Mouse (Mus musculus) CD4-positive, CD25-positive, alpha-beta regulatory T cell, adult 4 months (primary cell): Measurements from ENCODE around the gene Npepps. TPM values are rescaled to one million over a fixed set of nuclear protein-coding genes. Genes with fewer than 3 reads are reported as not detected.
"Not testable (repeated sequence)": the region's sequence is repeated elsewhere in the genome, so short reads cannot be mapped to it uniquely, and the experiment has no call there.

Experiments
- ATAC-seq: one replicate; pipeline ENCODE4 v1.8.0; 2017
- polyA plus RNA-seq, 2 experiments: library from polyadenylated mRNA; unstranded; fragments of 100-300 nt; shearing (Covaris generic); gene quantifications; one replicate each; pipeline ENCODE4 v1.2.1; 2017

Npepps gene
- polyA plus RNA-seq, 2 experiments from 2014 or later = 34.4 to 41.1 TPM

DNA sequence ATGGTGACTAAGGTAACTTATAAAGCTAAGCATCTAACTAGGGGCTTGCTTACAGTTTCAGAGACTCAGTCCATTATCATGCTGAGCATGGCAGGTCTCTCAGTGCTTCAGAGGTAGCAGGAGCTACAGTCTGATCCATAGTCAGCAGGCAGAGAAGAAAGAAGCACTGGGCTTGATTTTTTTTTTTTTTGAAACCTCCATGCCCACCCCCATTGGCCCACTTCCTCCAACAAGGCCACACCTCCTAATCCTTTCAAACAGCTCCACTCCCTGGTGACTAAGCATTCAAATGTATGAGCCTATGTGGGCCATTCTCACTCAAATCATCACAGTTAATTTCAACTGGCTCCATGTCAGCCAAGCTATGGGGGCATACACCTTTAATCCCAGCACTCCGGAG lies 12.3 kb upstream of the Npepps start:
- ATAC-seq = no peak

- ATAC-seq = no peak
Observed at GRCm38 (mm10) chr11:97289276-97290230, 9.1 kb upstream of the Npepps start.

GRCm38 (mm10) chr11:97287643-97288042 lies 7.2 kb upstream of the Npepps start:
- ATAC-seq = no peak

- no peak for ATAC-seq
Observed at GRCm38 (mm10) chr11:97286973-97287372, 6.5 kb upstream of the Npepps start.

DNA sequence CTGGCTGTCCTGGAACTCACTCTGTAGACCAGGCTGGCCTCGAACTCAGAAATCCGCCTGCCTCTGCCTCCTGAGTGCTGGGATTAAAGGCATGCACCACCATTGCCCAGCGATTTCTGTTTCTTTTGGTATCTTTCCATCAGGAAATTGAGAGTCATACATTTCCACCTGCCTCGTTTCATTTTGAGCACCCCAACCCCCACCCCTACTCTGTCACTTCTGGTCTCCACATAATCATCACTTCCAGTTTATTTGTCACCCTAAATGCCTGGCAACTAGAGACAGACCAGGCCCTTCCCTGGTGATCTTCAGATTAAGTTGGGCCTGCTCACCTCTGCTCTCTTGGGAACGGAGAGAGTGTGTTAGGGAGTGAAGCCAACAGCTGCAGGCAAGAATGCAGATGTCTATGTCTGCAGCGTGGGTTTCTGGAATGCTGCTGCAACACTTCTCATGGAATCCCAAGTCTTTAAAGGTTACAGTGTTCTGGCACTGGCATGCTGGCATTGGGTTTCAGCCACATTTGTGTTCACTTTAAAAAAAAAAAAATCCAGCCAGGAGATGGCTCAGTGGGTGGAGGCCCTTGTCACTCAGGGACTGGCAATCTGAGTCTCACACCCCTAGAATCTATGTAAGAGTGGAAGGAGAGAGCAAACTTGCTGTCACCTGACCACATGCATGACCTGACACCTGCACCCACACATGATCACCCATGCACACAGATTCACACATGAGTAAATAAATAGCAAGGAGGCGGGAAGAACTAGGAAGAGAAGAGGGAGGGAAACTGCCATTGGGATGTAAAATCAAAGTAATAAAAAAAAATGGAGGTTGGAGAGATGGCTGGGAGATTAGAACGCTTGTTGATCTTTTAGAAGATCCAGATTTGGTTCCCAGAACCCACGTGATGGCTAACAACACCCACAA lies 5.7 kb upstream of the Npepps start:
- no peak for ATAC-seq

DNA sequence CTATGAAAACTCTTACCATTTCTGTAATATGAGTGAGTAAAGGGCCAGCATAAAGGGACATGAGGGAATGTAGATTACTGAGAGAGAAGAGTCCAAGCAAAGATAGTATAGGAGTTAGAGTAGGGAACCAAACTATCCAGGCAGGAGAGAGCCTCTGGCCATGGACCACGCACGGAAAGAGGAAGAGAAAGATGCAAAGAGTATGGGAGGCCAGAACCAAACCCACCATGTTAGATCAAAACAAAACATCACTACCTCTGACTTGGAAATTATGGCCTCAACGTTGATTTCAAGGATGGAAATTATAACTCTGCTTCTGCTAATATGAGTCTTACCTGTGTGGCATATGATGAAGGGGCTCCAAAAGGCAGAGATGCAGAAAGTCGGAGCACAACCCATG lies 4.4 kb upstream of the Npepps start:
- ATAC-seq = no peak

DNA sequence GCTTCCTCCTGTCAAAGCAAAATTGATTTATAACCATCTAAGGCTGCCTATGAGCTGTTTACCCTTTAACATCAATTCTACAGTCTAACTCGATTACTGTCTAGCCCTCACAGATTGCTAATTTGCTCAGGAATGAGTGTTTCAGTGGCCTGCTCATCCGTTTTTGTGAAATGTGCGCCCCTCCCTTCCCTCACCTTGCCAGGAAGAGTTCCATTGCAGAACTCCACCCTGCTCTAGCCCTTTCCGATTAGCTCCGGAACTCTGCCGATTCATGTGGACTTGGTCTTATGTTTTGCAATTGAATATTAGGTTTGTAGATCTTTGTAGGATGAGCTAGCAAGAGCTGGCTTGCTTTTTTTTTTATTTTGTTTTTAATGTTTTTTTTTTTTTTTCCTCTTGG lies 1.7 kb upstream of the Npepps start:
- ATAC-seq = no peak

GRCm38 (mm10) chr11:97279405-97280215 lies 828 bp downstream of the Npepps start:
- peak; percentile 42 for ATAC-seq

- ATAC-seq = no peak
Observed at GRCm38 (mm10) chr11:97279040-97279404, 1.4 kb downstream of the Npepps start.

GRCm38 (mm10) chr11:97278456-97278855 lies 2.0 kb downstream of the Npepps start:
- ATAC-seq = no peak

DNA sequence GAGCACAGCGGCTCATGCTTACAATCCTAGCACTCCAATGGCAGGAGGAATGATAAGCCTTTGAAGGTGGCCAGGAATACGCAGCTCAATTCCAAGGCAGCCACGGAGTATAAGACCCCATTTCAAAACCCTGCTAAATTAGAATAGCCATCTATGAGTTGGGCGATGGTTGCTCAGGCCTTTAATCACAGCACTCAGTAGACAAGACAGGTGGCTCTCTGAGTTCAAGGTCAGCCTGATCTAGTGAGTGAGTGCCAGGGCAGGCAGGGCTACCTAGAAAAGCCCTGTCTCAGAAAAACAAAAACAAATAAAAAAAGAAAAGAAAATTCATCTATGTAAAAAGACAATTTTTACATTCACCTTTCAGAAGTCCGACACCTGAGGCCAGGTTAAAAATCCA lies 3.3 kb downstream of the Npepps start:
- no peak for ATAC-seq

DNA sequence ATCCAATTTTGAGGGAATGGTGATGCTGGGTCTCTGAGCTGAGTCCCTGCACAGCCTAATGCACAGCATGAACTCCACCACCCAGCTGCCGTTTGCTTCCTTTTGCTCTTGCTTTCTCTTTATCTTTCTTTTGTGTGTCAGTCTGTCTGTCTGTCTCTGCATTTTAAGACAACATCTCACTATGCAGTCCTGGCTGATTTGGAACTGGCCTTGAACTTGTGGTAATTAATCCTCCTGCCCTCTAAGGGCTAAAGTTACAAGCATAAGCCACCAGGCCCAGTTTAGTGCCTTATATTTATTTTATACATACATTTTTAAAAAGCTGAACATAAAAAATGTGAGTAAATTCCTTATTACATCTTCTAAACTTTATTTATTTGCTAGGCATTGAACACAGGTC lies 4.4 kb downstream of the Npepps start:
- ATAC-seq = no peak

DNA sequence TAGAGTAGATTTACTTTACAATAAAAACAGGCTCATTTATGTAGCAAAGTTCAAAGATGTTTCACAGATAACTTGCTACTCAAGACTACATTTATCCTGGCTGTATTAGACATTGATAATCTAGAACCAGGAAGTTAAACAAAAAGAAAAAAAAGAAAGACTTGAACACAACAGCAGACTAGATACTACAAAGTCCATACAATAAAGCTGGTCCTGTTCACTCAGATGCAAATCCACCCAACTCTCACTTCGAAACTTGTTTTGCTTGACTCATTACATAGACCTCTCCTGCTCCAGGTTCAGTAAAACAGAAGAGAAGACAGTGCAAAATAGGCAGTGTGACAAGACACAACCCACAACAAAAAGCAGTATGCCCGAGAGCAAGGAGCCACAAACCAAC lies 5.1 kb downstream of the Npepps start:
- no peak for ATAC-seq

GRCm38 (mm10) chr11:97274947-97275346 lies 5.5 kb downstream of the Npepps start:
- not testable (repeated sequence) for ATAC-seq

DNA sequence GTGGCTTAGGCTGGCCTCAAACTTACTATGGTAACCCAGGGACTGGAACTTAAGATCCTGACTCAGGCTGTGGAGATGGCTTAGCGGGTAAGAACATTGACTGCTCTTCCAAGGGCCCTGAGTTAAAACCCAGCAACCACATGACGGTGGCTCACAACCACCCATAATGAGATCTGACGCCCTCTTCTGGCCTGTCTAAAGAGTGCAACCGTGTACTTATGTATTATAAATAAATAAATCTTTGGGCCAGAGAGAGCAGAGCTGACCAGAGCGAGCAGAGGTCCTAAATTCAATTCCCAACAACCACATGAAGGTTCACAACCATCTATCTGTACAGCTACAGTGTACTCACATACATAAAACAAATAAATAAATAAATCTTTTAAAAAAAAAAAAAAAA lies 6.8 kb downstream of the Npepps start:
- no peak for ATAC-seq

DNA sequence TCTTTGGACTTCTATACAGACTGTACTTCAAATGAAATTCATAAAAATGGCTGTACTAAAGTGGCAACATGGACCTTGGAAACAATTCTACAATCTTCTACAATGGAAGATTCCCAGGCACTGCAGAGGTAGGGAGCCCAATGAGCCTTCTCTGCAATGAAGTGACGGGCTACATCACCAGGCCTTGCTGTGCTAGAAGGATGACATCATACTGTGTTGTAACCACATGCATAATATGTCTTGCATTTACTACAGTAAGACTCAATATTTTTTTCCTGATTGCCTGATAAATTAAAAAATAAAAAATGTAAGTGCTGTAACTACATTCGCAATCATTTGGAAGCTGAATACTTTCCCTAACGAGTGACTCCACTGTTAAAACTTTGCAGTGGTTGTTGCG lies 7.6 kb downstream of the Npepps start:
- no peak for ATAC-seq

- not testable (repeated sequence) for ATAC-seq
Observed at GRCm38 (mm10) chr11:97270004-97270403, 10.4 kb downstream of the Npepps start.

- ATAC-seq = not testable (repeated sequence)
Observed at GRCm38 (mm10) chr11:97266544-97266943, 13.9 kb downstream of the Npepps start.

DNA sequence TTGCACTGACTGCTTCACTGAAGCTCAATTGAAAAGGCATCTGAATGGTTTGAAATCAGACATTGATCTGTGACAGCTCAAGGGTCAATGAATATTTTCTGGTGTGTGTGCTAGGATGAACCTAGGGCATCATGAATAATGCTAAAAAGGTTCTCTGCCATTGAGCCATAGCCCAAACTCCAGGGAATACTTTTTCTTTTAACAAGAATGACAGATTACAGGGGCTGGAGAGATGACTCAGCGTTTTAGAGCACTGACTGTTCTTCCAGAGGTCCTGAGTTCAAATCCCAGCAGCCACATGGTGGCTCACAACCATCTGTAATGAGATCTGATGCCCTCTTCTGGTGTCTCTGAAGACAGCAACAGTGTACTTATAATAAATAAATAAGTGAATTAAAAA lies 30.8 kb downstream of the Npepps start:
- not testable (repeated sequence) for ATAC-seq

DNA sequence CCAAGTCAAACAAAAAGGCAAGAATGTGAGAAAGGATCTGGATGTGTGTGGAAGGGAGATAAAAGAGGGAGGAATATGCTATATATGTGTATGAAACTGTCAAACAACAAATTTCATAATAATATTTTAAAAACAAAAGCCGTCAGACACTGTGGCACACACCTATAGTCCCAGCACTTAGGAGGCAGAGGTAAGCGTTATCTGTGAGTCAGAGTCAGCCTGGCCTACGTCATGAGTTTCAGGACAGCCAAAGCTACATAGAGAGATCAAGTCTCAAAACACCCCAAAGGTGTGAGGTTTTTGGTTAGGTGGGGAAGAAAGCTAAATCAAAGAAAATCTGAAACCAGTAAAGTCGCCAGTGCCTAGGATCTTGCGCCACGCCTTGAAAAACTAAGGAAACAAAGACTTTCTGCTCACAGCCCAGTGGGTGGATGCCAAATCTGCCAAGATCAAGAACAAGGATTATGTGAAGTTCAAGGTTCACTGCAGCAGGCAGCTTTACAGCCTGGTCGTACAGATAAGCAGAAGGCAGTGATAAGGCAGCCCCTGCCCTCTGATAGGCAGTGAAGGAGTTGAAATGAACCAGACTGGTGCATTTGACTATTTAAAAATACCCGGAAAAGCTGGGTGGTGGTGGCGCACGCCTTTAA lies 33.8 kb downstream of the Npepps start:
- no peak for ATAC-seq

DNA sequence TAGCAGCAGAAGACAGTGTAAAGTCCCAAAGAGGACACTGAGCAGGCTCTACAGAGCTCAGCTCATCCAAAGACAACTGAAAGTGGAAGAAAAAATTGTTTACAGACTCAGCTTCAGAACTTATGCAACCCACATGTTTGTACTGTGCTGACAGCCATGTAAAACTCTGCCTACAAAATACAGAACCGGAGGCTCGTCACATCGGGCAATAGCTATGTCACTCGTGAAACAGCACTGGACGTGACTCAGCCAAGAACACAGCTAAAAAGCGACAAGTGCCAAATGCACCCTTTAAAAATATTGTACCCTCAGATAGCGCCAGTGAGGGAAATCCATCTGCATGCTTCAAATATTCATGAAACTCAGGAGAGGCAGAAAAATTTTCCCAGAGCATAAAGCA lies 39.1 kb downstream of the Npepps start:
- no peak for ATAC-seq

DNA sequence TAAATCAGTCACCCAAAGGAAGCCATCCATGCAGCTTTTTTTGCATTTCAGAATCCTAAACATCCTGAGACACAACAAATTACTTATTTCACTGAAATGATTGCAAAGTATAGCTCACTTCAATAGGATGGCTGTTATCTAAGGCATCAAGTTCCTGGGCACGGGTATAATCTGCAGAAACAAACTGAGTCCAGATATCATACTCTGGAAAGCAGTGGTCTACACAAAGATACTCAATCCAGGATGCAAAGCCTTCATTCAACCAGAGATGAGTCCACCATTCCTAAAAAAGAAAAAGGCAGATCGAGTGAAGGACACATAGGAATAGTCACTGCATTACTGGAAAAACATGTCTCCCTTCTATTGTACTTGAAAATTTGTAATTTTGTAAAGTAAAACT lies 42.5 kb downstream of the Npepps start:
- ATAC-seq = no peak
